Mouse (Mus musculus) embryonic facial prominence, embryonic 12.5 days (tissue): ENCODE measurements around the gene Abca15. TPM values are rescaled to one million over a fixed set of nuclear protein-coding genes. Genes with fewer than 3 reads are reported as not detected.

Experiments used
- polyA plus RNA-seq: library from polyadenylated mRNA; unstranded; fragments of >200 nt; fragmentation: Nextera tagmentation; extraction: Ambion mirVana; gene quantifications from 2 replicates; pipeline ENCODE4 v1.2.1, GENCODE M21; 2016

Gene Abca15
- polyA plus RNA-seq, 1 experiment from 2014 or later: not detected

Other genes with a start within 250 kb of the Abca15 start
- not detected in 2 replicates for gene Dnah3, start 233.4 kb upstream of the Abca15 start, polyA plus RNA-seq
- 27.1 and 27.4 TPM in 2 replicates for gene Tmem159, start 226.3 kb upstream of the Abca15 start, polyA plus RNA-seq
- gene Zp2, start 183.4 kb upstream of the Abca15 start, polyA plus RNA-seq: 0.10 TPM in 1 of 2 replicates, not detected in the other
- gene Anks4b, start 154.8 kb upstream of the Abca15 start, polyA plus RNA-seq: 0.10 TPM in 1 of 2 replicates, not detected in the other
- 77.7 and 109 TPM in 2 replicates for gene Crym, start 126.6 kb upstream of the Abca15 start, polyA plus RNA-seq
- not detected in 2 replicates for gene Abca14, start 124.7 kb upstream of the Abca15 start, polyA plus RNA-seq
- gene Abca16, start 81.0 kb downstream of the Abca15 start, polyA plus RNA-seq: 0.08 TPM in 1 of 2 replicates, not detected in the other